Mouse (Mus musculus) forebrain, postnatal 0 days (tissue): Measurements from ENCODE around the gene Olfm2. TPM values are rescaled to one million over a fixed set of nuclear protein-coding genes. Genes with fewer than 3 reads are reported as not detected.

Experiments
- ATAC-seq: fragments of 200-750 bp; cut with Nextera tagmentation; 2 replicates; pipeline ENCODE4 v1.8.0; 2017; ENCODE audit warnings: mild to moderate bottlenecking, moderate library complexity
- DNase-seq: peaks from one replicate; pipeline ENCODE4 v3.0.0-alpha.2; 2015
- H3K27ac ChIP-seq: fragments of 300-500 bp; sonication (generic); 2 replicates; pipeline ENCODE4 v1.5.1; 2014; ENCODE audit warnings: low read depth, mild to moderate bottlenecking, antibody characterized with exemption, low read length, moderate library complexity, mixed read lengths
- H3K27me3 ChIP-seq: fragments of 300-500 bp; sonication (generic); 2 replicates; pipeline ENCODE4 v1.6.1; 2014; ENCODE audit warnings: mild to moderate bottlenecking, low read length, mixed read lengths; ENCODE audit not compliant: insufficient read depth
- H3K36me3 ChIP-seq: fragments of 300-500 bp; sonication (generic); 2 replicates; pipeline ENCODE4 v1.6.1; 2014; ENCODE audit warnings: mild to moderate bottlenecking, moderate library complexity; ENCODE audit not compliant: insufficient read depth
- H3K4me1 ChIP-seq: fragments of 300-500 bp; sonication (generic); 2 replicates; pipeline ENCODE4 v1.6.1; 2014; ENCODE audit warnings: antibody characterized with exemption; ENCODE audit not compliant: insufficient read depth
- H3K4me2 ChIP-seq: fragments of 300-500 bp; sonication (generic); 2 replicates; pipeline ENCODE4 v1.6.1; 2014; ENCODE audit warnings: low read depth, mild to moderate bottlenecking, moderate library complexity
- H3K4me3 ChIP-seq: fragments of 300-500 bp; sonication (generic); 2 replicates; pipeline ENCODE4 v1.5.1; 2014; ENCODE audit warnings: low read depth, low read length, mixed read lengths
- H3K9ac ChIP-seq: fragments of 300-500 bp; sonication (generic); 2 replicates; pipeline ENCODE4 v1.6.1; 2014; ENCODE audit warnings: mild to moderate bottlenecking
- H3K9me3 ChIP-seq: fragments of 300-500 bp; sonication (generic); 2 replicates; pipeline ENCODE4 v1.6.1; 2016; ENCODE audit warnings: low read length
- CTCF ChIP-seq: sonication (generic); IDR thresholded peaks from 2 replicates; pipeline ENCODE4 v1.5.1; 2016; ENCODE audit warnings: antibody characterized with exemption, control low read depth, low read depth
- WGBS: fragments of 180-500 bp; shearing (Covaris S2); extraction: QIAGEN DNeasy Blood & Tissue Kit; methylation state at CpG from one replicate; pipeline ENCODE4 v1.1.7; 2014; 5-methylcytosine and 5-hydroxymethylcytosine counted together
- polyA plus RNA-seq: library from polyadenylated mRNA; unstranded; fragments of >200 nt; fragmentation: Nextera tagmentation; extraction: Ambion mirVana; gene quantifications from 2 replicates; pipeline ENCODE4 v1.2.1, GENCODE M21; 2015
- total RNA-seq: library from RNA; depleted of rRNA; stranded (reverse); fragments of >200 nt; gene quantifications from 2 replicates; pipeline ENCODE4 v1.2.3, GENCODE M21; 2014

Olfm2 gene
- total and polyA plus RNA-seq, 2 experiments from 2014 or later = 249 to 263 TPM

DNA sequence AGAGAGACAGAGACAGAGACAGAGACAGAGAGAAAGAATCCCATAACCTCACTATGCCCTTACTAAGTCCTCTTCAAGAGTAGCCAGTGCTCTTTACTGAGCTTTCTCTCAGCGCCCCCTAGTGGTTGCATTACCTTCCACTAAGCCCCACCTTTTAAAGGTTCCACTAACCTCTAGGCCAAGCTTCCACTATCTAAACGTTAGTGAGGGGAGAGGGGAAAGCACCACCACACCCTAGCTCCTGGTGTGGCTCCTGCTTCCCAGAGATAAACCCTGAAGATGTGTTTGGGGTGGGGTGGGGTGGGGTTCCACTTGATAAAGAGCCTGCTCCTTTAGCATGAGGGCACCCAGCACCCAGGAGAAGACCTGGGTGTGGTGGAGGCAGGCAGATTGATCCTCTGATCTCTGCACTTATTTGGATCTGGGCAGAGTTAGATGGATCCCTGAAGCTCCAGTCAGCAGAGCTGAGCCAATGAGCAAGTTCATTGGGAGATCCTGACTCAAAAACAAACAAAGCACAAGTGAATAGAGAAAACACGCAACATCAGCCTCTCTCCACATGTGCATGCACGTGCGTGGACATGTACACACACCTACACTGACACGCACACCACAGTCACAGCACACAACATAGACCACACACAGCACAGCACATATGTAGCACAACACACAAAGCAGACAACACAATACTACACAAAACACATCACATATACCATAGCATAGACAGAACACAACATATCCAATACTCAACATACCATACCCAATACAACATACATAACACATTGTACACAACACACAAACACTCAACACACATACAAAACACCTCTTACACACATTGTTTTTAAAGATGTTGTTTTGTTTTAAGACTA is 11.2 kb upstream of the Olfm2 start:
- Histone ChIP-seq H3K9me3 (no peaks in the 10 kb centered on the region), H3K27ac (no peak overlapping the region), H3K4me3 (no peak overlapping the region), H3K27me3 (no peaks in the 10 kb centered on the region), H3K4me1 (peaks cover 3% of the 10 kb centered on the region; the same call in 1 of the 2 replicates), H3K36me3 (no peaks in the 10 kb centered on the region), H3K9ac (no peak overlapping the region), H3K4me2 (no peak overlapping the region)
- no peak for ATAC-seq
- no peak for DNase-seq
- TF ChIP-seq CTCF = peak; percentile 60
- WGBS = 63% methylated on average over 6 of the region's 6 CpGs

DNA sequence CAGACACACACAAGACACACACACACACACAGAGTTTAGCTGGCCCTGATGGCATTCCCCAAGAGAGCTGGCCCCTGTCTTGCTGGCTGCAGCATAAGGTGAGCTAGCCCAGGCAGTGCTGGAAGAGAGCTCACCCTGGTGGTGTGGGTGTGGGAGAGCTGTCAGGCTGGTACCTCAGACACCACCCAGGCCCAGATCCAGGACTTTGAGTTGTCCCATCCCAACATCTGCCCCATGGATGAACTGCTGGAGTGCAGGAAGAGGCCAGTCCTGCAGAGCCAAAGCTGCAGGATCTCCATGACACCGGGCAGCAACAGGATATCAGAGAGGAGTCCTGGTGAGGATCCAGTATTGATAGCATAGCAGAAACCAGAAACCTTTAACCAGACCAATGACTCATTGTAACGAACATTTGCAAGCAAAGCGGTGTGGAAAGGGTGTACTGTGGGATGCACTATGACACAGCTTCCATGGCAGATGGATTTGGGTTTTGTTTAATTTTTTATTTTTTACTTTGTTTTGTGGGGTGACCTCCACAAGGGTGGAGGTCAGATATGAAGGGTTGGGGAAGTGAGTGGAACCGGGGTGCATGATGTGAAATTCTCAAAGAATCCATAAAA is 10.0 kb upstream of the Olfm2 start:
- WGBS = 91% methylated on average over 4 of the region's 4 CpGs
- no peaks in the 10 kb centered on the region for H3K36me3 ChIP-seq
- no peak overlapping the region for H3K4me3 ChIP-seq
- DNase-seq (no peak), ATAC-seq (no peak)
- no peaks in the 10 kb centered on the region for H3K27me3 ChIP-seq
- no peaks in the 10 kb centered on the region for H3K4me1 ChIP-seq
- no peak overlapping the region for H3K27ac ChIP-seq
- no peak overlapping the region for H3K4me2 ChIP-seq
- TF ChIP-seq CTCF = no peak
- no peak overlapping the region for H3K9ac ChIP-seq
- no peaks in the 10 kb centered on the region for H3K9me3 ChIP-seq

DNA sequence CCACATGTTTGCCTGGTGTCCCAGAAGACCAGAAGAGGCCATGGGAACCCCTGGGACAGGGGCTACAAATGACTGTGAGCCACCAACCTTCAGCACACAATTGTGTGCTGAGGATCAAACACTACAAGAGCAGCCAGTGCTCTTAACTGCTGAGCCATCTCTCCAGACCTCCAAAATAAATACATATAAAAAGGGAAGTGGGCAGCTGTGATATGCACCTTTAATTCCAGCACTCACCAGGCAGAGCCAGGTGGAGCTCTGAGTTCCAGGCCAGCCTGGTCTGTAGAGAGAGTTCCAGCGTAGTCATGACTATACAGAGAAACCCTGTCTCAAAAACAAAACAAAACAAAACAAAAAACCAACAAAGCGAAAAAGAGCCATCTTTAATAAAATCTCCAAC is 8.2 kb upstream of the Olfm2 start:
- no peak for DNase-seq

DNA sequence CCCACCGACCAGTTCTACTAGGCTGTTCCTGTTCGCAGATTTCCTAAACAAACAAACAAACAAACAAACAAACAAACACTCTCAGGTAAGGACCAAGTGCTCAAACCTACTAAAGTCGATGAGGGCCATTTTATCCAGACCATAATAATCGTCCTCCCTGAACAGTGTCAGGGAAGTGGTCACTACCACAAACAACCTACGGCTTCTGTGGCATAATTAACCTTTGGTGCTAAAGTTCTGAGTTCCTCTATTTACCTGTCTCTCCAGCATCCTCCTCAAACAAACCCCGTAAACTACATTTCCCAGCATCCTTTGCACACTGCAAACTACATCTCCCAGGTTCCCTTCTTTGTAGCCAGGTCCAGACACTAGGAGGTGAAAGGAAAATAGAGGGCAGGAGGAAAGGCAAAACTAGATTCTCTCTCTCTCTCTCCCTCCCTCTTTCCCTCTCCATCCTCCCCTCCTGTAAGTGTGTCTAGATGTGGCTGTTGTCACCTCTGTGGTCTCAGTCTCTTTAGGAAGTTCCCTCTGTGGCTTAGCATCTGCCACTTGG is 5.4 kb upstream of the Olfm2 start:
- no peak overlapping the region for H3K4me3 ChIP-seq
- DNase-seq = peak; percentile 54
- no peaks in the 10 kb centered on the region for H3K27me3 ChIP-seq
- no peaks in the 10 kb centered on the region for H3K4me1 ChIP-seq
- WGBS = 65% methylated on average over 6 of the region's 6 CpGs
- no peak overlapping the region for H3K27ac ChIP-seq
- ATAC-seq = peak; percentile 58; the same call in 1 of the 2 replicates
- H3K9me3 ChIP-seq = no peaks in the 10 kb centered on the region
- H3K36me3 ChIP-seq = no peaks in the 10 kb centered on the region
- no peak overlapping the region for H3K4me2 ChIP-seq
- TF ChIP-seq CTCF = peak; percentile 25
- H3K9ac ChIP-seq = no peak overlapping the region

More for the DNA sequence above, 8.2 kb upstream of the Olfm2 start:
- Histone ChIP-seq H3K4me2 (no peak overlapping the region), H3K9me3 (no peaks in the 10 kb centered on the region), H3K4me1 (no peaks in the 10 kb centered on the region), H3K27ac (no peak overlapping the region), H3K4me3 (no peak overlapping the region), H3K36me3 (no peaks in the 10 kb centered on the region), H3K9ac (no peak overlapping the region), H3K27me3 (no peaks in the 10 kb centered on the region)
- no peak for TF ChIP-seq CTCF
- no peak for ATAC-seq
- WGBS = 91% methylated on average over 2 of the region's 2 CpGs

DNA sequence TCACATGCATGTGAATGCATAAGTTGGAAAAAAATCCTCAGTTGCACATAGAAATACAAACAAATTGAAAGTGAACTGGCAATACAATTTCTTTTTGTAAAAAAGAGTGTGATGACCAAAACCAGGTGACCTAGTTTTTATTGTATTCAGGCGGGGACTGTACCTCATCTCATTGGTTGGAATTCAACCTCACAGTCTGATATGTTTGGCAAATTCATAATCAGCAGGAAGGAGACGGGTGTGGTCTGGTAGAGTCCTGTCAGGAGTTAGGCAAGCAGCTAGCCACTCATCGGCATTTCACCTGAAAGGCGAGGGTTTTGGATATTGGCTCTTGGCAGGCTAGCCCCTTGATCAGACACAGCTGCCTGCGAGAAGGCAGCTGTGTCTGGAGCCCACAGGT is 3.1 kb upstream of the Olfm2 start:
- DNase-seq (no peak), ATAC-seq (no peak)
- no peaks in the 10 kb centered on the region for H3K36me3 ChIP-seq
- no peaks in the 10 kb centered on the region for H3K27me3 ChIP-seq
- H3K9me3 ChIP-seq = no peaks in the 10 kb centered on the region
- H3K4me2 ChIP-seq = no peak overlapping the region
- no peak overlapping the region for H3K27ac ChIP-seq
- H3K4me3 ChIP-seq = no peak overlapping the region
- H3K4me1 ChIP-seq = no peaks in the 10 kb centered on the region
- no peak for TF ChIP-seq CTCF
- no peak overlapping the region for H3K9ac ChIP-seq
- WGBS = 81% methylated on average over 5 of the region's 5 CpGs

DNA sequence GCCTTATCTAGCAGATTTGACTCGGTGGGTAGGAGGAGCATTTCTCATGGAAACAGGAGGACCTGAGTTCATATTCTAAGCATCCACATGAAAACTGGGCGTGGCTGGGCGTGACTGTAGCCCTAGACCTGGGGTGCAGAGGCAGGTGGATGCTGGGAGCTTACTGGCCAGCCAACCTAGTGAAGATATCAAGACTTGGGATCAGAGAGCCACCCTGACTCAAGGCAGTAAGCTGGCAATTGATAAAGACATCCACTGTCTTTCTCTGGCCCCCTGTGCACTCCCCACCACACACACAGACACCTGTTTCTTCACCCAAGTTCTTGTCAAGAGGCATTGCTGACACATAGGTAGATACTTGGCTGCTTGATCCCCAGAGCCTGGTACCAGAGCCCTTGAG is 2.4 kb upstream of the Olfm2 start:
- Histone ChIP-seq H3K9me3 (no peaks in the 10 kb centered on the region), H3K4me2 (no peak overlapping the region), H3K9ac (no peak overlapping the region), H3K4me1 (no peaks in the 10 kb centered on the region), H3K27ac (no peak overlapping the region), H3K27me3 (no peaks in the 10 kb centered on the region), H3K4me3 (no peak overlapping the region), H3K36me3 (no peaks in the 10 kb centered on the region)
- WGBS = 87% methylated on average over 3 of the region's 3 CpGs
- DNase-seq (no peak), ATAC-seq (no peak)
- no peak for TF ChIP-seq CTCF

DNA sequence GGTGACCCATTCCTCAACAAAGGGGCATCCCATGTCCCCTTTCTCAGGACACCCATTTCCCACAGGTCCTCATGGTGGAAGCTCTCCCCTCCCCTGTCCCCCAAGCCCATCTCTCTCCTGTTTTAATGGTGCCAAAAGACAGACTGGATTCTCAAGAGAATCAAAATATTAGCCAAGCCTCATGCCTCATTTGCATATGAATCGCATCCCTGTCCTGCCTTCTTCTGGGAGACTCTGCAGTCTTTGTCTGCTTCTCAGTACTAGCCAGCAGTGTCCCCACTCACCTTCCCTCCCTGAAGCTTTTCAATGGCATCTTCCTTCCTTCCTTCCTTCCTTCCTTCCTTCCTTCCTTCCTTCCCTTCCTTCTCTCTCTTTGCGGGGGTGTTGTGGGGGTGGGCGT is 1.5 kb upstream of the Olfm2 start:
- no peak for TF ChIP-seq CTCF
- ATAC-seq (no peak), DNase-seq (no peak)
- Histone ChIP-seq H3K36me3 (no peaks in the 10 kb centered on the region), H3K27ac (no peak overlapping the region), H3K9me3 (no peaks in the 10 kb centered on the region), H3K27me3 (no peaks in the 10 kb centered on the region), H3K9ac (no peak overlapping the region), H3K4me3 (no peak overlapping the region), H3K4me2 (no peak overlapping the region), H3K4me1 (no peaks in the 10 kb centered on the region)
- WGBS = 8% methylated on average over 3 of the region's 3 CpGs
